Mouse (Mus musculus) layer of hippocampus, adult 8-10 months (tissue): ENCODE data around the gene Ss18l1. TPM values are rescaled to one million over a fixed set of nuclear protein-coding genes. Genes with fewer than 3 reads are reported as not detected.

Experiments used
- DNase-seq, 2 experiments: peaks; one replicate each; pipeline ENCODE4 v3.0.0; 2022; ENCODE audit warnings: low spot score in 2 of 2
- total RNA-seq, 4 experiments: library from RNA; stranded (reverse); gene quantifications; 2 replicates each; pipeline ENCODE4 v1.2.4; 2022

Ss18l1 gene
- total RNA-seq, 4 experiments from 2014 or later = 41.2 to 46.5 (median 43.2) TPM

DNA sequence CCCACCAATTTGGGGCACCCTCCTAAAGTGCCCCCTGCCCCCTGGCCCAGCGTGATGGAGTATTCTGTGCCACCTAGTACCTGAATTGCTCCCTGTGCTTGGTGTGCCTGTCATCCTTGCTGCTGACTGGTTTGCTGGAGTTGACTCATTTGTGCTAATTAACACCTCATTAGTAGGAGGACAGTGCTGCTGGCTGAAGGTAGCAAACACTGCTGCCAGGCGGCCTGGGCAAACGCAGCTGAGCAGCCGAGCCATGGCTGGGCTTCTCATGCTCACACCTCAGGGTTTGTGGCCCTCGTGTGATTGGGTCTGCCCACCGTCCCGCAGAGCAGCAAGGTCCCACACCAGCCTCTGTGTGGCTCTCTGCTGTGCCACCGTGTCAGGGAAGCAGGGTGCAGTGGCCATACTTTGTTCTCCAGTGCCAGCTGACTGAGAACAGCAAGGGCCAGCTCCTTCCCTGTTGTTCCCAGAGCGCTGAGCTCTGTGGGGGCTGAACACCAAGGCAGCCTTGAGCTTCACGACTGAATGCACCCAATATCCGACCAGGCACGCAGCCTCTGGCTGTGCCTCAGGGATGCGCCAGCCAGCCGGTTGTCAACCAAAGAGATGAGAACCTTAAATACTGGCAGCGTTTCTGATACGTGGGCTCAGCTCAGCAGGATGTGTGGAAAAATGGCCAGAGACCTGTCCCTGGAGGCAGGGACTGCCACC, 43.8 kb downstream of the Ss18l1 start:
- no peak for DNase-seq

- DNase-seq = no peak
Measured at GRCm38 (mm10) chr2:180086637-180087027, 44.3 kb downstream of the Ss18l1 start.

DNA sequence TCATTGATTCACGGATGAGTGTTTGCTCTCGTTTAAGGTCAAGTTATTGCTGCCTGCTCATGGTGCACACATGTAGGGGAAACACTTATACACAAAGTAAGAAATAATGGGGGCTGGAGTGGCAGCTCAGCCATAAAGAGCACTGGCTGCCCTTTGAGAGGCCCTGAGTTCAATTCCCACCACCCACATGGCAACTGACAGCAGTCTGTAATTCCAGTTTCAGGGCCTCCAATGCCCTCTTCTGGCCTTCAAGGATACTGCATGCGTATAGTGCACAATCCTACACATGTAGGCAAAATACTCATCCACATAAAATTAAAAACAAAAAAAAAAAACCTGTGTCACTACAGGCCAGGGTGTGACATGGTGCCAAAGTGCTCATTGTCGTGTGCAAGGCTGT, 45.2 kb downstream of the Ss18l1 start:
- no peak for DNase-seq

DNA sequence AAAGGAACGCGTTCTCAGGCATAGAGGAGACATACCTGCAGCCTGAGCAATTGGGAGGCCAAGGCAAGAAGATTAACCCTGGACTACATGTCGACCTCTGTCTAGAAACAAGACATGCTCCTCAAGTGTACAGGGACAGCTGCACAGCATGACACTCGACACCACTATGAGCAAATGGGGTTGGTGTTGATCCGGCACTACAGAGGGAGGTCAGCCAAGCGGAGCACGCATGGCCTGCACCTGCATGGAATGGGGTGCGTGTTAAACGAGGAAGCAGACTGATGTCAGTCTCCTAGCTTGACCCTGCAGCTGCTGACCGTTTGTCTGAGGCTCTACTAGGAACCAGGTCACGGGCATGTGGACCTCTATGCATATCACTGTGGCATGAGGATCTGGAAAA, 48.0 kb downstream of the Ss18l1 start:
- no peak for DNase-seq

- no peak for DNase-seq
Measured at GRCm38 (mm10) chr2:180095711-180096110, 53.4 kb downstream of the Ss18l1 start.

- no peak for DNase-seq
Measured at GRCm38 (mm10) chr2:180097585-180097984, 55.3 kb downstream of the Ss18l1 start.

DNA sequence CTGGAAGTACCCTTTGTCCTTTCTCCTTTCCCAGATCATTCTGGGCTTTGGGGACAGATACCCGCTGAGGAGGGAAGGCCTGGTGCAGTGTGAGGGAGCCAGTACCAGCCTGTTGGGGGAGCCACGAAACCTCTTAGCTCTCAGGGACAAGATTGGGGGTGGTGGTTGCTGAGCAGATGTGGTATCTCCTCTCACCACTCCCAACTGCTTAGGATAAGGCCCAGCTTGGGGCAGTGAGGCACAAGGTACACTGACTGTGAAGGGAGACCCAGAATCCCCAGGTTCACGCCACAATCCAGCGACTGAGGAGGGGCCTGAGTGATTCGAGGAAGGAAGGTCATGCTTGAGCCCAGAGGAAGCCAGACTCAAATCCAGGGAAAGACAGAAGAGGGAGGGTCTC, 55.9 kb downstream of the Ss18l1 start:
- no peak for DNase-seq

GRCm38 (mm10) chr2:180099529-180099928, 57.2 kb downstream of the Ss18l1 start:
- no peak for DNase-seq

DNA sequence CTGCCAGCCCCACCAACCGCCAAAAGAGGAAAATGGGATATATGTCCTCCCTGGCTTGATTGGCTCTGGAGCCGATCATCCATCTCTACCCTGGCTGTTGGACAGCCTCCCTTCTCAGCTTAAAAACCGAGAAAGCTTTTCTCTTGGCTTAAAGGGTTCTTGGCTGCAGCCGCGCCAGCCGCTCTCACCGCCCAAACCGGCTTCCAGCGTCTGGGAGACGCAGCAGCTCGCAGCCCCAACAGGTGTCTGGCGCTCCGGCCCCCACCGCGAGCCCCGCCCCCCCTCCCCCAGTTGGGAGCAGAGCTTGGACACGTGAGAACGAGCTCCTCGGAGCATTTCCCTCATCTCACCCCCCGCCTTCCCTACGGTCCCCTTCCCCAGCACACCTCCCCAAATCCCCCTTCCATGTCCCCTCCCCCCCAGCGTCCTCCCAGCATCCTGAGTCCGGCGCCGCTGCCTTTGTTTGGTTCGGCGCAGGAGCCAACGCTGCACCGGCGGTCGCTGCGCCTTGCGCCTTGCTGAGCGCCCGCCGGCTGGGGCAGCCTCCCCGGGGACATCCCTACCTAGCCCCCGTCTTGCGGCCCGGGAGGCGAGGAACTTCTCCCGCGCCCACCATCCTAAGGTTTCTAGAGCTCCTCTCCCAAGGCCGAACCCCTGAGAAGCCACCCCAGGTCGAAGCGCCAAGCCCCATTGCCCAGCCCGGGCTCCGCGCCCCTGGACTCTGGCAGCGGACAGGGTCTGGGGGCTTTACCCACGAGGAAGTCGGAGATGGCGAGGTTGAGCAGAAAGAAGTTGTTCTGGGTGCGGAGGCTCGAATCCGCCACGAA, 61.1 kb downstream of the Ss18l1 start:
- no peak for DNase-seq

GRCm38 (mm10) chr2:180103978-180104658, 61.8 kb downstream of the Ss18l1 start, which contains the start of gene Hrh3:
Hrh3 (minus strand) TSS chr2:180104488.
- DNase-seq = no peak

GRCm38 (mm10) chr2:180104659-180105377, 62.5 kb downstream of the Ss18l1 start:
- DNase-seq = no peak

DNA sequence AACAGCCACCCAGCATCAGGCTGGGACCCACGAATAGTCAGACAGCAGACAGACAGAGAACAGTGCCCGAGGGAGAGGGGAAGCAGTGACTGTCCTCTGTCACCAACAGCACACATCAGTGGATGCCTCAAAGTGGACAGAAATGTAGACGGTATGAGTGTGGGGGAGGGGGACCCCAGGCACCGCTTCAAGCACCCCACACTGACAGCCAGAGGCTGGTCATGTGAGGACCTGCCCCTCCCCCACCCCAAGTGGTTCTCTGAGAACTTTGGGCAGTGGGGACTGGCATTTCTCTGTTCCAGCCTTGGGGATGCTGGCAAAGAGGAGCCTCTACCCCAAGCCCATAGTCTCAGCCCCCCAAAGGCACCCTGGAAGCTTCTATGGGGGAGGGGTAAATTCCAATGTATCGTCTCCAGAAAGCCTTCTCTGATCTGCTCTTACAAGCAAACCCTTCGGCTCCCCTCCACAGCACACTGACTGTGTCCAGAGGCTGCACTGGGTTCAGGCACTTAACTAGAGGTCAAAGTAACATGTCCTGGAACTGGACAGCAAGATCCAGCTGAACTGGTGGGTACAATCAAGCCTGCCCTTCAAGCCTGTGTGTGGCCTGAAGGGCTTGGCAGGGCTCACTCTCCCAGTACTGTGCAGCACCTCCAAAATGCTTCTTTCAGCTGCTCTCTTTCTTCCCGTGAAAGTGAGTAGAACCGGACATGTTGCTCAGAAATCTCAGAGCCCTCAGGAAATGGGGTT, 63.3 kb downstream of the Ss18l1 start:
- no peak for DNase-seq

- DNase-seq = no peak
Measured at GRCm38 (mm10) chr2:180107081-180107480, 64.8 kb downstream of the Ss18l1 start.

GRCm38 (mm10) chr2:180108285-180108684, 66.0 kb downstream of the Ss18l1 start:
- no peak for DNase-seq

DNA sequence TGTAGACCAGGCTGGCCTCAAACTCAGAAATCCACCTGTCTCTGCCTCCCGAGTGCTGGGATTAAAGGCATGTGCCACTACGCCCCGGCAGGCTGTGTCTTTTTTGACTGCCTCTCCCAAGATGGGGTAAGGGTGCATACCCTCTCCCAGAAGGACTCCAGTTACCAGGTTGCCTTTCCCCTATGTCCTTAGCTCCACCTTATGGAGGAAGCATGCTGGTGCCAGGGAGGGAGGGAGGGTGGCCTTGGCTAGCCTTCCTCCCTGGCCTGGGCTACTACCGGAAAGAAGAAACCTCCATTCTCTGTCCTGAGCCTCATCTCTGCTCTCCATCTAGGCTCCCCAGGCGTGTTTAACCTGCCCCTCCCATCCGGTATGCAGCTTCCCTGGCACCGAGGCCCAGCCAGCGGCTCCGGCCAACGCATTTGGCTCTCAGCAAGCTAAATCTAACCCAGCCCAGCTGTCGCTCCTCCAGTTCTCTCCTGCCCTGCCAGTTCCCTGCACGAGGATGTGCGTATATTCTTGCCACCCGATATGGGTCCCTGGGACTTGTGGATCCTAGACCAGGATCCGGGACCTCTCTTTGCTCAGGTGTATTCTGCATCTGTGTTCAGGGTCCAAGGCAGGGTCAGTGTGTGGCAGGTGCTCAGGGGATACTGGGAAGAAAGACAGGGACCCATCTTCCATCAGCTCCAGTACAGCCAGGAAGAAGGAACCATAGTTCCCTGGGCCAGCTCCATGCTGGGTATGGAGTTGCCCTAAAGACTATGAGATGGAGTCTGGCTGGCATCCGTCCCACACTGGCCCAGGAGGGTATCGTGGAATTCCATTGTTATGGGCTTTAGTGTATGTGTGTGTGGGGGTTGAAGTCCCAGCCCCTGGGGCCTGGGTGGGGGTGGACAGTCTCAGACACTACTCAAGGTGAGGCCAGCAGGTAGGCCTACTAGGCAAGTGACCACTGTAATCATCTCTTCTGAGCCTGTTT, 71.9 kb downstream of the Ss18l1 start:
- peak; percentile 73 to 75 for DNase-seq

- DNase-seq = no peak
Measured at GRCm38 (mm10) chr2:180115279-180115678, 73.0 kb downstream of the Ss18l1 start.

GRCm38 (mm10) chr2:180116081-180116493, 73.8 kb downstream of the Ss18l1 start:
- no peak for DNase-seq

- DNase-seq = no peak
Measured at GRCm38 (mm10) chr2:180116741-180117484, 74.6 kb downstream of the Ss18l1 start.
